Mouse (Mus musculus): ENCODE measurements at regions not wholly inside any gene's neighbourhood (a gene's known extent, or its start where the extent isn't known, plus 50 kb on each side); places are given as distances from the start of the nearest gene placed in this dataset.

- TF ChIP-seq CTCF (IDR thresholded peaks at IDR 0.05; ENCODE audit: insufficient read depth, low read length) (no peak), POLR2A (IDR thresholded peaks at IDR 0.05; ENCODE audit: borderline replicate concordance, extremely low read depth, low read depth, low read length) (no peak)
Observed at GRCm38 (mm10) chr15:67305681-67306080, 805.0 kb upstream of the Lrrc6 start.

Measured in lung, adult 2 months (tissue).